Comparison of ENCODE assay signal across 25 mouse cellular contexts in the genomic region with DNA sequence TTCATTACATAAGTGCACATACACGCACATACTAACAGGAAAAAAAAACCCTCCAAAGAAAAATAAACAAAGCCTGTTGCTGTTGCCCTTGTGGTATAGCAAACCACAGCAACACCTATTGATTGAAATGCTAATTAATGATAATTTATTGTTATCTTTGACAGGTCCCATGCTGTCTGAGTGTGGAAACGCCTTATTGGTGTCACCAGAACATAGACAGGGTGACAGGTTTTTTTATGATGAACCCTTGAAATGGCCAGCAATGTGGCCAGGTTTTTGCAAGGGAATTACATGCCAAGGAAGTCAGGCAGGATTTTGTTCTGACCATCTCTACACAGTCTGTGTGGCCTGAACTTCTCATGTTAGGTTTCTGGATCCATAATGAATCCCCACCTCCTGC. TPM values are rescaled to one million over a fixed set of nuclear protein-coding genes. Genes with fewer than 3 reads are reported as not detected.
DNase-seq lines count a peak whose midpoint lies in the region; ATAC-seq and TF ChIP-seq lines count a peak whose summit lies in the region.
"Had no signal": no experiment of that assay in that cellular context is flagged by ENCODE, and none has a peak within 500 bp of the region (broad histone marks: within the 10 kb centered on the region; RNA-seq: fewer than 3 reads in every experiment).

No protein-coding gene starts in this region.

- 0 out of 2 replicates have a peak, but pooled peaks cover 4% of the 10 kb centered on the region for H3K4me1 ChIP-seq in forebrain, postnatal 0 days (ENCODE audit: insufficient read depth)
- peaks cover 32% of the 10 kb centered on the region for H3K4me1 ChIP-seq in forebrain, embryonic 10.5 days
- peaks cover 37% of the 10 kb centered on the region for H3K4me1 ChIP-seq in lung, embryonic 14.5 days (ENCODE audit: insufficient read depth)
- peaks cover 10% of the 10 kb centered on the region; the same call in 1 of the 2 replicates for H3K4me1 ChIP-seq in intestine, embryonic 15.5 days (replicated peaks)
- H3K4me1 ChIP-seq in stomach, embryonic 15.5 days: peaks cover 27% of the 10 kb centered on the region; the same call in 1 of the 2 replicates
- H3K4me1 ChIP-seq: liver, embryonic 12.5 days had no signal

- ATAC-seq in forebrain, postnatal 0 days: peak; percentile 52
- no peak for ATAC-seq in lung, embryonic 14.5 days (ENCODE audit: insufficient read depth)
- no peak for ATAC-seq in intestine, embryonic 15.5 days
- no peak for ATAC-seq in stomach, embryonic 15.5 days (ENCODE audit: insufficient read depth, low FRiP score, low read depth)
- ATAC-seq: hindbrain, embryonic 16.5 days; liver, embryonic 12.5 days; liver, postnatal 0 days; midbrain, embryonic 13.5 days had no signal

- H3K27ac ChIP-seq in forebrain, postnatal 0 days (ENCODE audit: low read depth, low read length): no peak overlapping the region; the same call in 1 of the 2 replicates
- H3K27ac ChIP-seq in forebrain, embryonic 10.5 days: no peak overlapping the region
- peak overlapping the region; percentile 73 for H3K27ac ChIP-seq in lung, embryonic 14.5 days (ENCODE audit: low read depth)
- peak overlapping the region; percentile 52 for H3K27ac ChIP-seq in intestine, embryonic 15.5 days
- peak overlapping the region; percentile 80 for H3K27ac ChIP-seq in stomach, embryonic 15.5 days
- H3K27ac ChIP-seq: embryonic facial prominence, embryonic 12.5 days; heart, embryonic 15.5 days; limb, embryonic 13.5 days; liver, embryonic 12.5 days; midbrain, embryonic 13.5 days had no signal

- TF ChIP-seq CTCF in forebrain, postnatal 0 days (IDR thresholded peaks at IDR 0.05; ENCODE audit: low read depth): no peak
- TF ChIP-seq CTCF in lung, embryonic 14.5 days (IDR thresholded peaks at IDR 0.05; ENCODE audit: low read depth): no peak

- no peaks in the 10 kb centered on the region for H3K27me3 ChIP-seq in forebrain, postnatal 0 days (ENCODE audit: insufficient read depth, low read length)
- no peaks in the 10 kb centered on the region for H3K27me3 ChIP-seq in forebrain, embryonic 10.5 days (ENCODE audit: poor library complexity, severe bottlenecking)
- no peaks in the 10 kb centered on the region for H3K27me3 ChIP-seq in lung, embryonic 14.5 days (ENCODE audit: insufficient read depth, low read length)
- no peaks in the 10 kb centered on the region for H3K27me3 ChIP-seq in intestine, embryonic 15.5 days (replicated peaks)
- no peaks in the 10 kb centered on the region for H3K27me3 ChIP-seq in stomach, embryonic 15.5 days (replicated peaks)
- H3K27me3 ChIP-seq: embryonic facial prominence, embryonic 12.5 days; heart, embryonic 15.5 days; limb, embryonic 13.5 days; liver, embryonic 12.5 days; megakaryocyte, embryonic 14.5 days; midbrain, embryonic 13.5 days had no signal

- no peaks in the 10 kb centered on the region for H3K9me3 ChIP-seq in forebrain, postnatal 0 days (ENCODE audit: low read length)
- H3K9me3 ChIP-seq in forebrain, embryonic 10.5 days: no peaks in the 10 kb centered on the region
- no peaks in the 10 kb centered on the region for H3K9me3 ChIP-seq in lung, embryonic 14.5 days (ENCODE audit: low read depth, low read length)
- H3K9me3 ChIP-seq in intestine, embryonic 15.5 days: no peaks in the 10 kb centered on the region
- no peaks in the 10 kb centered on the region for H3K9me3 ChIP-seq in stomach, embryonic 15.5 days
- H3K9me3 ChIP-seq: embryonic facial prominence, embryonic 12.5 days; heart, embryonic 15.5 days; limb, embryonic 13.5 days; liver, embryonic 12.5 days; megakaryocyte, embryonic 14.5 days; midbrain, embryonic 13.5 days had no signal

- no peak overlapping the region for H3K4me3 ChIP-seq in forebrain, postnatal 0 days (ENCODE audit: low read depth, low read length)
- H3K4me3 ChIP-seq in forebrain, embryonic 10.5 days: no peak overlapping the region
- H3K4me3 ChIP-seq in lung, embryonic 14.5 days (ENCODE audit: low read depth, low read length): no peak overlapping the region
- no peak overlapping the region for H3K4me3 ChIP-seq in intestine, embryonic 15.5 days (replicated peaks)
- no peak overlapping the region for H3K4me3 ChIP-seq in stomach, embryonic 15.5 days (replicated peaks)
- H3K4me3 ChIP-seq: embryonic facial prominence, embryonic 12.5 days; heart, embryonic 15.5 days; limb, embryonic 13.5 days; liver, embryonic 12.5 days; megakaryocyte, embryonic 14.5 days; midbrain, embryonic 13.5 days had no signal

- no peak overlapping the region for H3K4me2 ChIP-seq in forebrain, postnatal 0 days (ENCODE audit: low read depth)
- H3K4me2 ChIP-seq in lung, embryonic 14.5 days: no peak overlapping the region
- no peak overlapping the region for H3K4me2 ChIP-seq in intestine, embryonic 15.5 days (replicated peaks)
- no peak overlapping the region for H3K4me2 ChIP-seq in stomach, embryonic 15.5 days
- H3K4me2 ChIP-seq: embryonic facial prominence, embryonic 12.5 days; heart, embryonic 15.5 days; limb, embryonic 13.5 days; liver, embryonic 12.5 days; midbrain, embryonic 13.5 days had no signal

- 35% methylated on average over 2 of the region's 2 CpGs for WGBS in forebrain, postnatal 0 days
- 77% methylated on average over 2 of the region's 2 CpGs for WGBS in forebrain, embryonic 10.5 days
- 40% methylated on average over 2 of the region's 2 CpGs for WGBS in lung, embryonic 14.5 days
- 48% methylated on average over 2 of the region's 2 CpGs for WGBS in intestine, embryonic 15.5 days
- 50% methylated on average over 2 of the region's 2 CpGs for WGBS in stomach, embryonic 15.5 days

- H3K9ac ChIP-seq in forebrain, postnatal 0 days: no peak overlapping the region
- no peak overlapping the region for H3K9ac ChIP-seq in lung, embryonic 14.5 days
- H3K9ac ChIP-seq in intestine, embryonic 15.5 days: no peak overlapping the region
- H3K9ac ChIP-seq in stomach, embryonic 15.5 days: no peak overlapping the region
- H3K9ac ChIP-seq: embryonic facial prominence, embryonic 12.5 days; heart, embryonic 15.5 days; limb, embryonic 13.5 days; liver, embryonic 12.5 days; liver, postnatal 0 days; midbrain, embryonic 13.5 days had no signal

- no peaks in the 10 kb centered on the region; the same call in 1 of the 2 replicates for H3K36me3 ChIP-seq in forebrain, postnatal 0 days (ENCODE audit: insufficient read depth)
- no peaks in the 10 kb centered on the region for H3K36me3 ChIP-seq in forebrain, embryonic 10.5 days (replicated peaks)
- peaks cover 13% of the 10 kb centered on the region; the same call in 1 of the 2 replicates for H3K36me3 ChIP-seq in lung, embryonic 14.5 days (ENCODE audit: insufficient read depth)
- H3K36me3 ChIP-seq in intestine, embryonic 15.5 days: no peaks in the 10 kb centered on the region
- no peaks in the 10 kb centered on the region for H3K36me3 ChIP-seq in stomach, embryonic 15.5 days
- H3K36me3 ChIP-seq: embryonic facial prominence, embryonic 12.5 days; heart, embryonic 15.5 days; limb, embryonic 13.5 days; liver, embryonic 12.5 days; midbrain, embryonic 13.5 days had no signal

- no peak for DNase-seq in forebrain, postnatal 0 days
- no peak for DNase-seq in forebrain, embryonic 10.5 days (ENCODE audit: extremely low spot score, low spot score)
- no peak for DNase-seq in lung, embryonic 14.5 days
- no peak for DNase-seq in lung, postnatal 4 days
- no peak for DNase-seq in thymus, postnatal 14 days
- DNase-seq: adrenal gland, postnatal 25 days; cerebellum, adult 11-12 months; cerebellum, adult 9-11 months; gastrocnemius, postnatal 10 days; kidney, adult 11 months; kidney, postnatal 14 days; layer of hippocampus, adult 9-11 months; liver, postnatal 0 days; lung, postnatal 36 days; thymus, adult 2 months; thymus, postnatal 4 days had no signal

RNA-seq across cellular contexts. Expression of a gene that starts 22.5 kb away (rescaled TPM):
- 67.1 and 108 TPM in 2 replicates for total RNA-seq in forebrain, postnatal 0 days (2014; rRNA removed)
- polyA plus RNA-seq in forebrain, postnatal 0 days (2015; fragmentation: Nextera tagmentation; extraction: Ambion mirVana): 82.4 and 84.0 TPM in 2 replicates
- 2.6 and 3.6 TPM in 2 replicates for polyA plus RNA-seq in forebrain, embryonic 10.5 days (2016; fragmentation: Nextera tagmentation; extraction: Ambion mirVana)
- 73.5 and 75.6 TPM in 2 replicates for polyA plus RNA-seq in lung, embryonic 14.5 days (2014; fragmentation: Nextera tagmentation; extraction: Ambion mirVana)
- 60.6 and 66.7 TPM in 2 replicates for polyA plus RNA-seq in intestine, embryonic 15.5 days (2015; fragmentation: Nextera tagmentation; extraction: Ambion mirVana)
- polyA plus RNA-seq in stomach, embryonic 15.5 days (2015; fragmentation: Nextera tagmentation; extraction: Ambion mirVana): 50.8 and 54.1 TPM in 2 replicates

Comparison
In these comparisons a context has a peak if more than half of its experiments do, and no peak if none do; other contexts are left out.
1. RNA of a gene that starts 22.5 kb away (polyA plus RNA-seq): 82.4 to 84.0 TPM in forebrain, postnatal 0 days, 73.5 to 75.6 TPM in lung, embryonic 14.5 days, 60.6 to 66.7 TPM in intestine, embryonic 15.5 days and 50.8 to 54.1 TPM in stomach, embryonic 15.5 days; 2.6 to 3.6 TPM in forebrain, embryonic 10.5 days; every median in the first group is over 10 times any median in the second.
2. H3K27ac ChIP-seq: peak in lung, embryonic 14.5 days (single experiment), intestine, embryonic 15.5 days (single experiment) and stomach, embryonic 15.5 days (single experiment); none in forebrain, postnatal 0 days (single experiment) and forebrain, embryonic 10.5 days (single experiment).